Mouse (Mus musculus): ENCODE results near the gene Dnajb13.

Dnajb13 gene

GRCm38 (mm10) chr7:100459862-100460261 is 54.9 kb downstream of the Dnajb13 start:
- peak in 1 of 2 experiments; percentile 43 for DNase-seq (ENCODE audit: low spot score in 2 of 2)

- DNase-seq (ENCODE audit: low spot score in 2 of 2), result no peak
Measured at GRCm38 (mm10) chr7:100458153-100458552, 56.6 kb downstream of the Dnajb13 start.
